Mouse (Mus musculus): ENCODE data around the gene Theg.

DNA sequence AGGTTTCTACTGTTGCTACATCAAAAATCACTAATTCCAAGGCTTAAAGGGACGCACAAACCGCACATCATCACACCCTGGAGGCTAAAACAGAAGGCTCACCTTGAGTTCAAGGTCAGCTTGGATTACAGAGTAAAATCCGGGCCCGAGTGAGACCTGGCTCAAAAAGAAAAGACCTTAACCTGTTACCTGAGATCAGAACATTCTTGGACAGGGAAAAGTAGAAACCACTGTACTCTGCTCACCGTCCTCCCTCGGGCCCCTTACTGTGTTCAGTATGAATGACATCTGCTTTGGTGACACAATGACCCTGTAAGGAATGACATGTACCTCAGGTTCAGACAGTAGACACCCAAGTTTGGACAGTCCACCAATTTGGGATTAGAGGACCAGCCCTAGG is 12.3 kb downstream of the Theg start:
- TF ChIP-seq GATA1 (IDR thresholded peaks at IDR 0.05; ENCODE audit: low read length) (no peak), TAL1 (IDR thresholded peaks at IDR 0.05; ENCODE audit: low read length) (no peak)

Data from erythroblast, embryonic 14.5 days (primary cell).